Mouse (Mus musculus) midbrain, embryonic 13.5 days (tissue): ENCODE measurements around the gene Clic5. TPM values are rescaled to one million over a fixed set of nuclear protein-coding genes. Genes with fewer than 3 reads are reported as not detected.
A peak's percentile ranks its signal among the peaks of the same experiment; 100 is the strongest.

Experiments
- ATAC-seq: fragments of 200-750 bp; cut with Nextera tagmentation; 2 replicates; pipeline ENCODE4 v1.8.0; 2017; ENCODE audit warnings: mild to moderate bottlenecking, moderate TSS enrichment, moderate library complexity
- H3K27ac ChIP-seq: fragments of 300-500 bp; sonication (generic); 2 replicates; pipeline ENCODE4 v1.5.1; 2015; ENCODE audit warnings: inconsistent platforms, mild to moderate bottlenecking, moderate library complexity
- H3K27me3 ChIP-seq: fragments of 300-500 bp; sonication (generic); 2 replicates; pipeline ENCODE4 v1.6.1; 2015; ENCODE audit warnings: mild to moderate bottlenecking, inconsistent platforms
- H3K36me3 ChIP-seq: fragments of 300-500 bp; sonication (generic); 2 replicates; pipeline ENCODE4 v1.6.1; 2015; ENCODE audit warnings: mild to moderate bottlenecking, inconsistent platforms
- H3K4me1 ChIP-seq: fragments of 300-500 bp; sonication (generic); replicated peaks from 2 replicates; pipeline ENCODE4 v1.6.1; 2015; ENCODE audit warnings: inconsistent platforms
- H3K4me2 ChIP-seq: fragments of 300-500 bp; sonication (generic); replicated peaks from 2 replicates; pipeline ENCODE4 v1.6.1; 2015; ENCODE audit warnings: moderate library complexity, mild to moderate bottlenecking, inconsistent platforms
- H3K4me3 ChIP-seq: fragments of 300-500 bp; sonication (generic); replicated peaks from 2 replicates; pipeline ENCODE4 v1.5.1; 2015; ENCODE audit warnings: mild to moderate bottlenecking, inconsistent platforms
- H3K9ac ChIP-seq: fragments of 300-500 bp; sonication (generic); replicated peaks from 2 replicates; pipeline ENCODE4 v1.6.1; 2015; ENCODE audit warnings: mild to moderate bottlenecking, inconsistent platforms
- H3K9me3 ChIP-seq: fragments of 300-500 bp; sonication (generic); 2 replicates; pipeline ENCODE4 v1.6.1; 2016; ENCODE audit warnings: mild to moderate bottlenecking, inconsistent platforms
- WGBS: fragments of 180-500 bp; shearing (Covaris S2); methylation state at CpG from one replicate; pipeline ENCODE4 v1.1.7; 2015; 5-methylcytosine and 5-hydroxymethylcytosine counted together
- polyA plus RNA-seq: library from polyadenylated mRNA; unstranded; fragments of >200 nt; fragmentation: Nextera tagmentation; extraction: Ambion mirVana; gene quantifications from 2 replicates; pipeline ENCODE4 v1.2.1, GENCODE M21; 2015

Gene Clic5
- polyA plus RNA-seq = 0.70 and 0.72 TPM in 2 replicates

DNA sequence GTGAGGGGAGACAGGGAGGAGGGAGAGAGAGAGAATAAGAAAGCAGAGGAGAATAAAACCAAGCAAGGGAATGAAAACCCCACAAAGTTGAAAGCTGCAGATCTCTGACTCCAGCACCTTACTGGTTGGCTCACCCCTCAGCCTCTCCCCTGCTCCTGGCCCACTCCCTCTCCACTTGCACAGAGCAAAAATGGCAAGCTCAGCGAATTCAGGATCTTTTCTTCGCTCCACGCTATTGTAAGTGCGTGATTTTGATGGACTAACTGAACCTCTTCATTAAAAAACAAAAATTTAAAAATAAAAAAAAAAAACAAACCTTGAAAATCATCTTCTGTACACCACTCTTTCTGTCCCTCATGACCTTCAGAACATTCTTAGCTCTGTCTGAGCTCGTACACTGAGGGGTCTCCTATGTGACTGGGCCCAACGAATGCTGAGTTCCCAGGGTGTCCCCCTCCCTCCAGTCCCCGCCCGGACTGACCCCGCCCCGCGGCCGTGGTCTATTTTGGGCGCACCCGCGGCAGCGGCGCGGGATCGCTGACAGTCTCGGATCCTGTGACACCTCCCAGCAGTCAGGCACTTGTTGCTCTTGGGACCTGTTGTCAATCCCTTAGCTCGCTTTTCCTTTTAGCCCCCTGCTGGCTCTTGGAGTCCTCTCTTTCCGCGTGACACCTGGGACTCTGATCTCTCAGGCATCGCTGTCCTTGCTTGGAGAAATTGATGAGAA is at the start of gene Clic5:
Gene Clic5 (plus strand): TSS at position 543 of the 727 bp plus-strand sequence.
- H3K4me3 ChIP-seq = peak within 1 kb of the TSS; percentile 36

DNA sequence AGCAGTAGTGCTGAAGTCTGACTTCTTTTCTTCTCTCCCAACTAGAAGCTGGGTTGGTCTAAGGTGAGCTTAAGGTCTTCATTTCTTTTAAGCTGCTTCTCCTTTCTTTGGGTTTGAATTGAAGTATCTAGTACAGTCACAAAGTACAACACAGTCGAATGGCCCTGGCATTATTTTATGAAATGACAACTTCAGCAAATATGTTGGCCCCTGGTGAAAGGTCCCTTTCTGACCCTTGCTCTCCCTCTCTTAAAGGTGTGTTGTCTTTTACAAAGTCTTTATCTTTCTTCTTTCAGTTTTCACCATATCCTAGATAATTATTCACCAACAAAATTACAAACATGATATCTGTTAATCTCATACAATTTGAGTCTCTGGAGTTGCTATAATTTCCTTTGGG is 42.6 kb upstream of the Clic5 start:
- WGBS = 95% methylated on average over 1 of the region's 1 CpGs

More for the DNA sequence above, at the start of gene Clic5:
- Histone ChIP-seq H3K4me1 (peaks cover 16% of the 10 kb centered on the region), H3K36me3 (no peaks in the 10 kb centered on the region), H3K9me3 (no peaks in the 10 kb centered on the region), H3K9ac (0 out of 2 replicates have a peak within 1 kb of the TSS, but pooled peaks have one; percentile 1), H3K27me3 (peaks cover 42% of the 10 kb centered on the region), H3K27ac (no peak within 1 kb of the TSS), H3K4me2 (peak within 1 kb of the TSS; percentile 57)
- 4% methylated on average over 24 of the region's 24 CpGs for WGBS
- peak; percentile 62 for ATAC-seq

DNA sequence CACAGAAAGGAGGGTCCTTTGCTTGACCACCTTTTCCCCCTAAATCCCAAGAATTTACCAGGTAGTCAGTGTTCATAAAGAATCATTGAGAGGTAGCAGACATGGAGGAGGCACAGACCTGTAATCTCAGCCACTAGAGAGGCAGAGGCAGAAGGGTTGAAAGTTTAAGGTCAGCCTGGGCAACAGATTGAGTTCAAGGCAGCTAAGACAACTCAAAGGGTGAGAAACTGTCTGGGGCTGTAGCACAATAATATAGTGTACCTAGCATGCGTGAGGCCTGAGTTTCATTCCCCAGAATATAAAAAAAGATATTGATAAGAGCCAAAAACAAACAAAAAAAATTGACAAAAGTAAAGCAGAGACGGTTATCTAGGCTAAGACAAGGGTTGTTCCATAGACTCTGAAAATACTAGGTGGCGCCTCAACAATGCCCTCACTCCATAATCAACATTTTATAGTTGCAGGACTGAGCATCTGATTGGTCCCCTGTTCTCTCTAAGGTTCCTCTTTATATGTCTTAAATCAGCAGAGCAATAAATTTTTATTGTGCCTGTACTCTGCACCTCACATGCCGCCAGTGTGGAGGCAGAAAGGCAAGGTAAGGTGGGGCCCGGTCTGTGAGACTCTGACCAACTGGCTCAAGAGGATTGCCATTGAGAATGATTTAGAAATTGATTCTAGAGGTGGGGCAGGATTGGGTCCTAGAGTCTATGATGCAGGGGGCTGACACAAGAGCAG is 40.1 kb upstream of the Clic5 start:
- Histone ChIP-seq H3K36me3 (no peaks in the 10 kb centered on the region), H3K9ac (no peak overlapping the region), H3K4me3 (no peak overlapping the region), H3K27me3 (no peaks in the 10 kb centered on the region), H3K27ac (no peak overlapping the region), H3K4me2 (no peak overlapping the region), H3K4me1 (no peaks in the 10 kb centered on the region; the same call in 1 of the 2 replicates), H3K9me3 (no peaks in the 10 kb centered on the region)
- WGBS = 94% methylated on average over 5 of the region's 5 CpGs
- no peak for ATAC-seq

More for the DNA sequence above, 42.6 kb upstream of the Clic5 start:
- no peak overlapping the region for H3K9ac ChIP-seq
- no peak overlapping the region for H3K27ac ChIP-seq
- no peak overlapping the region for H3K4me3 ChIP-seq
- ATAC-seq = no peak
- H3K9me3 ChIP-seq = no peaks in the 10 kb centered on the region
- H3K36me3 ChIP-seq = no peaks in the 10 kb centered on the region
- H3K4me2 ChIP-seq = no peak overlapping the region
- no peaks in the 10 kb centered on the region; the same call in 1 of the 2 replicates for H3K4me1 ChIP-seq
- no peaks in the 10 kb centered on the region for H3K27me3 ChIP-seq

DNA sequence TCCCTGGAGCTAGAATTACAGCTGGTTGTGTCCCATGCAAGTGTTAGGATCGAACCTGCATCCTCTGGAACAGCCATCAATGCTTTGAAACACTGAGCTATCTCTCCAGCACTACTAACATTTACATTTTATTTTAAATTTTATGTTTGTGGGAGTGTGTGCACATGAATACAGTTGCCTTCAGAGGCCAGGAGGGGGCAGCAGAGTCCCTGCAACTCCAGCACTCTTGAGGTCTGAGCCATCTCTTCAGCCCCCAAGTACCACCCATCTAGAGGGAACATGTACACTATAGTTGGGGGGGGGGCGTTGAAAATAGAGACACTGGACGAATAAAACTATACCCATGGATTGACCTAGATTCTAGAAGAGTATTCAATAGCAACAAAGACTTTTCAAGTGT is 37.3 kb upstream of the Clic5 start:
- no peak overlapping the region for H3K4me3 ChIP-seq
- no peak for ATAC-seq
- no peak overlapping the region for H3K27ac ChIP-seq
- no peak overlapping the region for H3K4me2 ChIP-seq
- H3K9me3 ChIP-seq = no peaks in the 10 kb centered on the region
- no peaks in the 10 kb centered on the region for H3K27me3 ChIP-seq
- no peak overlapping the region for H3K9ac ChIP-seq
- 80% methylated on average over 3 of the region's 3 CpGs for WGBS
- no peaks in the 10 kb centered on the region for H3K36me3 ChIP-seq
- no peaks in the 10 kb centered on the region; the same call in 1 of the 2 replicates for H3K4me1 ChIP-seq

DNA sequence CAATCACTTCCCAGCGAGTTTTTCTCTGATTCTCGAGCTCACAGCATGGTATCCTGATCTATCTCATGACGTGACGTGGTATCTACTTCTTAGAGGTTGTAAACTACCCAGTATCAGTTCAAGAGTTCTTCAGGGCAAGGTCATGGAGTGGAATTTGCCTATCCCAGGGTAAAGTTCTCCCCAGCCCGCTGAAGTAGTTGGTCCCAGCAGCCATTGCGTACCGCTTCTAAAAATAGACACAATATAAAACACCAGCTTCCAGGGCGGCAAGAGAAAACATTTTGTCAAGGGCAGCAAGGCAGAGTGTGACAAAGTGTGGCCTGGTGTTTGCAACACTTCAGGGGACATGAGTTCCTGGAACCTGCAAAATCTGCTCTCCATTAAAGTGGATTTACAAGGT is 36.5 kb upstream of the Clic5 start:
- Histone ChIP-seq H3K27me3 (no peaks in the 10 kb centered on the region), H3K9me3 (no peaks in the 10 kb centered on the region), H3K4me3 (no peak overlapping the region), H3K9ac (no peak overlapping the region), H3K27ac (no peak overlapping the region), H3K4me1 (no peaks in the 10 kb centered on the region; the same call in 1 of the 2 replicates), H3K36me3 (no peaks in the 10 kb centered on the region), H3K4me2 (no peak overlapping the region)
- WGBS = 88% methylated on average over 8 of the region's 8 CpGs
- no peak for ATAC-seq

DNA sequence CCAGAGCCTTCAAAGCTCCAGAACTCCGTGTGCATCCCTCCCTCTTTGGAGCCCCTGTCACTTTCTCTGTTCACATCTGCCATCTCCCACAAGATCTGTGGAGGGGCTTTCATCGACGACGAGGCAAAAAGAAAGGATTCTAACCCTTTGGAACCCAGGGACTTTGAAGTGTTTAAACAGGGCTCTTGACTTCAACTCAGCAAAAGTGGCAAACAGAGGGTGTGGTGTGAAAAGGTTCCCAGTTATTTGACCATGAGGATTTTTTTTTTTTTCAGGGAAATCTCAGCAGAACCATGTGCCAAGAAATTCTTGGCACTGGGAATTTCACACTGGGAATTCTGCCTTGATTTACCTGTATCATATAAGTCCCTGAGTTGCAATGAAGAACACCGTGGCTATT is 34.5 kb upstream of the Clic5 start:
- no peak for ATAC-seq
- H3K4me2 ChIP-seq = no peak overlapping the region
- H3K9ac ChIP-seq = no peak overlapping the region
- H3K27ac ChIP-seq = no peak overlapping the region
- no peaks in the 10 kb centered on the region for H3K36me3 ChIP-seq
- H3K4me3 ChIP-seq = no peak overlapping the region
- H3K27me3 ChIP-seq = no peaks in the 10 kb centered on the region
- H3K9me3 ChIP-seq = no peaks in the 10 kb centered on the region
- no peaks in the 10 kb centered on the region for H3K4me1 ChIP-seq
- WGBS = 38% methylated on average over 5 of the region's 5 CpGs

DNA sequence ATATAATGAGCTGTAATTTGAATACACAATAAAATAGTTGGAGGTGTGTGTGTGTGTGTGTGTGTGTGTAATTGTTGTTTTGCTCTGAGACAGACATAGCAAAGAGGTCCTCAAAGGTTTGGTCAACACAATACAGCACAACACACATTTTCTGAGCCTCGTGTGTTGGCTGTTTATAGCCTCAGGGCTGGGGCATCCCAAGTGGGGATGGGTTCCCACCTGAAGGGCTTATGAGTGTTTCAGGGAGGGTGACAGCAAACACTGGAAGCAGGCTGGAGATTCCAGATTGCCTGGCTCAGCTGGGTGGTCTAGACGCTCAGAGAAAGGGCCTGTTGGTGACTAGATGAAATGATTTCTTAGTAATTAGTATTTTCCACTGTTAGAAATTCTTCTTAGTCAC is 33.2 kb upstream of the Clic5 start:
- H3K9me3 ChIP-seq = no peaks in the 10 kb centered on the region
- no peaks in the 10 kb centered on the region for H3K36me3 ChIP-seq
- 81% methylated on average over 2 of the region's 2 CpGs for WGBS
- H3K4me2 ChIP-seq = no peak overlapping the region
- no peak overlapping the region for H3K27ac ChIP-seq
- no peak overlapping the region for H3K9ac ChIP-seq
- ATAC-seq = no peak
- H3K4me3 ChIP-seq = no peak overlapping the region
- no peaks in the 10 kb centered on the region for H3K4me1 ChIP-seq
- H3K27me3 ChIP-seq = no peaks in the 10 kb centered on the region

DNA sequence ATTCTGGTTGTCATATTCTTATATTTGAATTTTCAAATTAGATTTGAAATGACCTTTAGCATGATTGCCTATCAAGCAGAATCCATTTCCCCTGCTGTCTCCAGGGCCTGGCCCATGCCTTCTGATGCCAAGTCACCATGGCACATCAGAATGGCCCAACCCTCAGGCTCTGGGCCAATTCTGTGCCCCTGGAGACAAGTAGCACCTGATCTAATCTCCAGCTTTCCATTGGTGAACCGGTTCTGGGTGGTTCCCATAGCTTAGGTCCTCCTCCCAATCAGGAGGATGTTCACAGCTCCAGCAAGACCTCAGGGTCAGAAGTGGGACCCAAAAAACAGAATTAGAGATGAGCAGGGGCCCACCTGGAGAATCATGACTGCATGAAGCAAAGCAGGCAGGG is 30.2 kb upstream of the Clic5 start:
- no peak overlapping the region for H3K4me3 ChIP-seq
- no peak for ATAC-seq
- no peak overlapping the region for H3K9ac ChIP-seq
- H3K4me1 ChIP-seq = no peaks in the 10 kb centered on the region
- no peaks in the 10 kb centered on the region for H3K36me3 ChIP-seq
- H3K4me2 ChIP-seq = no peak overlapping the region
- WGBS = 87% methylated on average over 1 of the region's 1 CpGs
- no peak overlapping the region for H3K27ac ChIP-seq
- no peaks in the 10 kb centered on the region for H3K9me3 ChIP-seq
- H3K27me3 ChIP-seq = no peaks in the 10 kb centered on the region

DNA sequence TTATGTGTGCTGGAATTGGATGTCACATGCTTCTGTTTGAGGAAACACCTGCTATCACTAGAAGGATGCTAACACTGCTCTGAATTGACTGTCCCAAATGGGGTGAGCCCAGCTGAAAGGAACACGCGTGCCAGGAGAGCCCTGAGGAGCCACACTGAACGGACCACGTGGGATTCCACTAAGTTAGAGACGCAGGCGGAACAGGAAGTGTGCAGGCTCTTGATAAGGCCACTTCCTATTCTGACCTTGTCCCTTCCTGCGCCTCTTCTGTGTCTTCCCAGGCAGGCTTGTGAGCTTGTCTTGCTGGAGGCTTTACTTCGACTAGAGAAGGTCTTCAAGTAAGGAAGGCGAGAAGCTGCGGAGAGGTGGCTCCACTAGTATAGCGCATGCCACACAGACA is 27.9 kb upstream of the Clic5 start:
- Histone ChIP-seq H3K4me2 (no peak overlapping the region), H3K4me3 (no peak overlapping the region), H3K27ac (no peak overlapping the region), H3K4me1 (no peaks in the 10 kb centered on the region), H3K9me3 (no peaks in the 10 kb centered on the region), H3K27me3 (no peaks in the 10 kb centered on the region), H3K9ac (no peak overlapping the region), H3K36me3 (no peaks in the 10 kb centered on the region)
- no peak for ATAC-seq
- WGBS = 93% methylated on average over 11 of the region's 11 CpGs

DNA sequence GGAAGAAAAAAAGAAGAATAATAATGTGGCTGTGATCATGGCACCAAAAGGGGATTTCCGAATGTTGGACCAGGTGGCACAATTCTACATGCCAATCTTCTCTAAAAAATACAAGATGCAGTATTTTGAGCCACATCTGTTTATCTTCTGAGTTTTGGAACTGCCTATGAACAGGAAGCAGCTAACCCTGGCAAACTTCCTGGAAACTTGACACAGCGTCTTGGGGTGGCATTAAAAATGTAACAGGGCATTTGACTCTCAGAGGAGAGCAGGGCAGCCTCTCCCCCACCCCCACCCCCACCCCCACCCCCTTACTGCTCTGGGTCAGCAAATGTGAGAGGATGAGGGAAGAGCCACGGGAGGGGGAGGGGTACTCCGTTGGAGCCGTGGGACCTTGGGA is 25.9 kb upstream of the Clic5 start:
- Histone ChIP-seq H3K4me3 (no peak overlapping the region), H3K4me1 (no peaks in the 10 kb centered on the region), H3K9ac (no peak overlapping the region), H3K36me3 (no peaks in the 10 kb centered on the region), H3K27ac (no peak overlapping the region), H3K27me3 (no peaks in the 10 kb centered on the region), H3K9me3 (no peaks in the 10 kb centered on the region), H3K4me2 (no peak overlapping the region)
- WGBS = 61% methylated on average over 5 of the region's 5 CpGs
- ATAC-seq = no peak

DNA sequence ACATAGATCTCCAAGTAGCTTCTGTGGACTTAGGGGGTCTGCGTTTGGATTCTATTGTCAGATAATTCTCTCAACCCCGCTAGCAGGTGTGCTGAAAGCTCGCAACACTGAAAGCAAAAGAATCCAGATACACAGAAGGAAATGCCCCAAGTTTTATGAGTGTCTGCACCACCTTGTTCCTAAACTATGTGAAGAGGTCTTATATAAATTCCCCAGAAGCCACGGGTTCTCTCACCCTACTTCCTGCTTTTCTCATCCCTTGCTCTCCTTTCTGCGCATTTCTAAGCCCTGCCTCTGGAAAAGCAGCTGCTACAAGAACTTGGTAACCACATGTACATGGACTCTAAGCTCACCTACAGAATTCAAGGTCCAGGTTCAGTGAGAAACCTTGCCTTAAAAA is 25.4 kb upstream of the Clic5 start:
- Histone ChIP-seq H3K4me1 (no peaks in the 10 kb centered on the region), H3K36me3 (no peaks in the 10 kb centered on the region), H3K27ac (no peak overlapping the region), H3K9me3 (no peaks in the 10 kb centered on the region), H3K4me3 (no peak overlapping the region), H3K27me3 (no peaks in the 10 kb centered on the region), H3K4me2 (no peak overlapping the region), H3K9ac (no peak overlapping the region)
- ATAC-seq = no peak
- WGBS = 83% methylated on average over 5 of the region's 5 CpGs

DNA sequence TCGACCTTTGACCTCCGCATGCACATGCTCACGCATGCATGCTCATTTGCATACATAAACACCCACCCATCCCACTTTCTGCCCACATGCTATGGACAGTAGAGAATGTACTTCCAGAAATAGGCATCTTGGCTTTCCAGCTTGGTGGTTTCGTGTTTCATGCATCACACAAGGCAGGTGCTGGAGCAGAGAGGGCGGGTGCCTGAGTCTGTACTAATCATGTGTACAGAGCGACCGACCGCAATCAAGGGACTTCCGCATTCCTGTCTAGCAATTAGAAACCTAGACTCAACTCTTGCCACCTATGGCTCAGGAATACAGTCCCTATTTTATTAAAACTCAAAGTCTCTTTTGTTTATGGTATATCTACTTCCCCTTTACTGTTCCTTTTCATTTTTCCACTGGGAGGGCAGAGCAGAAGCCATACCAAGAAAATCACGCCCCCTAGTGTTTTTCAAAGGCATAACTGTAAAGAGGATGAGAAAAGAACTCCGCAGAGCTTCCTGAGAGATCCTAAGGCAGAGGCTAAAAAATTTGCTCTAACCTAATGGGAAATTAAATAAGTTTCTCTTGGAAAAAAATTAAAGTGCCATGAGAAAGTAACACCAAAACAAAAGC is 22.5 kb upstream of the Clic5 start:
- no peaks in the 10 kb centered on the region for H3K27me3 ChIP-seq
- H3K4me3 ChIP-seq = no peak overlapping the region
- no peak overlapping the region for H3K27ac ChIP-seq
- WGBS = 81% methylated on average over 11 of the region's 11 CpGs
- no peak for ATAC-seq
- no peaks in the 10 kb centered on the region for H3K36me3 ChIP-seq
- no peak overlapping the region for H3K9ac ChIP-seq
- no peak overlapping the region for H3K4me2 ChIP-seq
- H3K9me3 ChIP-seq = no peaks in the 10 kb centered on the region
- H3K4me1 ChIP-seq = no peaks in the 10 kb centered on the region
